Mouse (Mus musculus) thymus, postnatal 0 days (tissue): Measurements from ENCODE around the gene Acot12. TPM values are rescaled to one million over a fixed set of nuclear protein-coding genes. Genes with fewer than 3 reads are reported as not detected.
"Not testable (repeated sequence)": the region's sequence is repeated elsewhere in the genome, so short reads cannot be mapped to it uniquely, and the experiment has no call there.

Experiments used
- DNase-seq: peaks from one replicate; pipeline ENCODE4 v3.0.0-alpha.2; 2015; ENCODE audit warnings: low spot score
- polyA plus RNA-seq: library from polyadenylated mRNA; unstranded; fragments of >200 nt; fragmentation: Nextera tagmentation; extraction: Ambion mirVana; gene quantifications from 2 replicates; pipeline ENCODE4 v1.2.1, GENCODE M21; 2015

Gene Acot12
- polyA plus RNA-seq, 1 experiment from 2014 or later = 0.08 TPM

DNA sequence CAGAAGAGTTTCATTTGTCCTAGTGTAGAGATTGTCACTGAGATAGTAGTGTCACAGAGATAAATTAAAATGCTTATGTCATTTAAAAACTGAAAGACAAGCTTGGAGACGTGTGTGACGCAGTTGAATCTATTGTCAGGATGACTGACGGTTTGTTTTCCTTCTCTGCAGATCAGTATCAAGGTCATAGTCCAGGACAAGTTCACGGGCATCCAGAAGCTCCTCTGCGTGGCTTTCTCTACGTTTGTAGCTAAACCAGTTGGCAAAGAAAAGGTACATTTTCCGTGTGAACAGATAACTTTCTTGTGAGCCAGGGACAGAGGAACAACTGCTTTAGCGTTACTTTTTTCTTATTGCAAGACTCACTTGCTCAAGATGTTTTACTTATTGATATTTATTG is 18.5 kb downstream of the Acot12 start:
- DNase-seq = no peak

GRCm38 (mm10) chr13:91760302-91761050 is 19.2 kb downstream of the Acot12 start:
- no peak for DNase-seq

DNA sequence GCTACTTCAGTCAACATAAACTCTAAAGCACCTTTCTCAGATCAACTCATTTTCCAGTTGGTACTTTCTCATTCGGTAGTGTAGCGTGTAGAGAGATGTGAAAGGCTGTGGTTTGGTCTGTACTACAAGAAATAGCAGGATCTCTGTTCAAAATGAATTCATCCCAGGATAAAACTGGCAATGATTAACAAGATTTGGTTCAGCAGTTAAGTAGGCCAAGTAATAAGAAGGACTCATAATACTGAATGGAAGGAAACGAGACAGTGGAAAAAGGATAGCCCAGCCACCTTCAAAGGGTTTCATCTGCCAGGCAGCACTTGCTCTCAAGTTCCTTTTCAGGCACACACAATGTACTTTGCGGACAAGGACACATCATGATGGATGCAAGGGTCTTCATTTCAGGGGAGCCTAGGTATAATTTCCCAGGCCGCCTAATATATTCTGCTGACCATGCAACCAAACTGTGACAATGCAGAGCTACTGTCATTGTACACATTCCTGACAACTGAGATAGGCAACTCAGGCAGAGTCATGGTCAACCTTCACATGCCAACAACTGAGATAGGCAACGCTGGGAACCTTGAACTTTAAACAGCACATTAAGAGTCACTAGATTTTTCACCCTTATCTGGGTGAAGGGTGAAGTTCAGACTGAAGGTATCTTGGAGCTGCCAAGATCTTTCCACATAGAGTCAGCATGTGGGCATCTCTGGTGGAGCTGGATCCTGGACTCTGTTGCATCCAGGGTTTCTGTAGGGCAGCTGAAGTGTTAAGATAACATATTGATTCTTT is 20.5 kb downstream of the Acot12 start:
- DNase-seq = no peak

DNA sequence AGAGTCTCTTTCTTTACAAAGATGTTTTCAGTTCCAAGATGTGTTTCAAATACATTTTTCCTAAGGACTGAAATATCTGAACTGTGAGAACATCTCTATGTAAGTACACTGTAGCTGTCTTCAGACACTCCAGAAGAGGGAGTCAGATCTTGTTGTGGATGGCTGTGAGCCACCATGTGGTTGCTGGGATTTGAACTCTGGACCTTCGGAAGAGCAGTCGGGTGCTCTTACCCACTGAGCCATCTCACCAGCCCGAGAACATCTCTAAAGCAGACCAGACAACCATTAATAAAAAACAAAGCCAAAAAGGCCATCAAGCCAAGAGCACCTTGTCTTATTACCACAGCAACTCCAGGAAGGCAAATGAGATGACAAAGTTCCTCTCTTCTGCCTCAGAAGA is 22.3 kb downstream of the Acot12 start:
- not testable (repeated sequence) for DNase-seq

- no peak for DNase-seq
Measured at GRCm38 (mm10) chr13:91765627-91766026, 24.3 kb downstream of the Acot12 start.

- DNase-seq = no peak
Measured at GRCm38 (mm10) chr13:91768683-91769651, 27.7 kb downstream of the Acot12 start.

DNA sequence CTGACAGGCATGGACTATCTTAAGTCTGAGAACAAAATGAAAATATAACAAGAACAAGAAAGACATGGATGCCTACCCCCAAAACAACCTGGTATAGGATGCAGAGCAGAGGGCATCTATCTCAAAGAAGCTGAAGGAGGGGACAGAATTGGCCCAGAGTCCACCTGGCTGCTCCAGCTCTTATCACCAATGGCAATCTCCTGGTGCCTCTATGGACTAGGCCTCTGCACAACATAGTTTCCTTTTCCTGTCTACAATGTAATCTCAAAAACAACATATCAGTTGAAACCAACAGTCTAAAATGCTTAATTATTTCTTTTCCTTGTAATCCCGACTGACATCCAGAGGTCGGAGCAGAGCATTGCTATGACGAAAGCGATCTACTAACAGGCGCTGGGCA is 36.8 kb downstream of the Acot12 start:
- DNase-seq = no peak

DNA sequence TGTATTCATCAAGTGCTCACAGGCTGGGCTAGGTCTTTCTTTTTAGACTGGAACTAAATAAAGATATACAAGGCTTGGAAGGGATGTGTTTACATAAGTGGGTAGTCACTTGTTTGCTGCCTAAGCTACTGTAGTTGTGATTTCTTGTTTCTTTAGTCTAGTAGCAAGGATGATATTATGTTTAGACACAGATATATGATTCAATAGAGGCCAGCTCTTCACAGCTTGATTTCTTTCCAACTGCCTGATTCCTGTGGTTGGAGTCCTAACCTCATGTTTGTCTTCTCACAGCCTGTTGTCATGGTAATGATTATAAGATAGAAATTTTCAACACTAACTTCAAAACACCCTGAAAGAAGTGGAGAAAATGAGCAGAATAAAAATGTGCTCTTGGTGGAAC is 38.6 kb downstream of the Acot12 start:
- no peak for DNase-seq

- no peak for DNase-seq
Measured at GRCm38 (mm10) chr13:91792035-91792434, 50.7 kb downstream of the Acot12 start.

GRCm38 (mm10) chr13:91794926-91795436 is 53.7 kb downstream of the Acot12 start:
- no peak for DNase-seq

DNA sequence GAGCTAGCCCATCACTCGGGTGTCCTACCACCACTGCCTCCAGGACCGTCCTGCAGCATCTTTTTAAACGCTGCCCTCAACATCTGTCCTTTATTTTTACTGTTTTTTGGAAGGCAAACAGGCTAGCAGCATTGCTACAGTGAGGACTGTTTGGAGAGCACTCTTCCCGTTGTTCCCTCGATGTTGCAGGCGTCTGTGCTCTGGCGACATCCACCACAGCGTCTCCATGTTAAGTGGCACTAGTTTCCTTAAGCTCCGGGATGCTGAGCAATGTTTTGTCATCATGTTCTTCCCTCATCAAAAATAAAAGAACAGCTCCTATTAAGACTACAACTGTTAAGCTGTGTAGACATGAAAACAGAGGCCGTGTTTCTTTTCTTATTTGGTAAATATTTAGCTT is 54.3 kb downstream of the Acot12 start:
- no peak for DNase-seq

DNA sequence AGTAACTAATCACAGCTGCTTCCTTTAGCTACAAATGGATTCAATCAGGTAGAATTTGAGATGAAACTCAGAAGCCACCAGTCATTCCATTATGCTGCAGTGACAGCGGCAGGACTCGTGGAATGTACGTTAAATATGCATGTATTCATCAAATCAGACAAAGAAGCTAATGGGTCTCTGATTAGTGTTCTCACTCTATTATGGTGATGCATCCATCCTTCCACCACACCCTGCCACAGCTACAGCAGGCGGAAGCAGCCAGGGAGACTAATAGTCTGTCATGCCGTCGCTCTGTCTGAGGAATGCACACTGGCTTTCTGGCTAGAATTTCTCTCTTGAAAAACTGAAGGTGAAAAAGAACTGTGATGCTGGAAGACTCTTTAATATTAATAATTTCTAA is 54.7 kb downstream of the Acot12 start:
- DNase-seq = no peak

- DNase-seq = no peak
Measured at GRCm38 (mm10) chr13:91796916-91797315, 55.6 kb downstream of the Acot12 start.

- no peak for DNase-seq
Measured at GRCm38 (mm10) chr13:91797442-91797841, 56.1 kb downstream of the Acot12 start.

- no peak for DNase-seq
Measured at GRCm38 (mm10) chr13:91801726-91802125, 60.4 kb downstream of the Acot12 start.

- DNase-seq = peak; percentile 94
Measured at GRCm38 (mm10) chr13:91807155-91807839, 66.0 kb downstream of the Acot12 start, which contains the start of gene Zcchc9. Gene Zcchc9 (minus strand): TSS chr13:91807705.

DNA sequence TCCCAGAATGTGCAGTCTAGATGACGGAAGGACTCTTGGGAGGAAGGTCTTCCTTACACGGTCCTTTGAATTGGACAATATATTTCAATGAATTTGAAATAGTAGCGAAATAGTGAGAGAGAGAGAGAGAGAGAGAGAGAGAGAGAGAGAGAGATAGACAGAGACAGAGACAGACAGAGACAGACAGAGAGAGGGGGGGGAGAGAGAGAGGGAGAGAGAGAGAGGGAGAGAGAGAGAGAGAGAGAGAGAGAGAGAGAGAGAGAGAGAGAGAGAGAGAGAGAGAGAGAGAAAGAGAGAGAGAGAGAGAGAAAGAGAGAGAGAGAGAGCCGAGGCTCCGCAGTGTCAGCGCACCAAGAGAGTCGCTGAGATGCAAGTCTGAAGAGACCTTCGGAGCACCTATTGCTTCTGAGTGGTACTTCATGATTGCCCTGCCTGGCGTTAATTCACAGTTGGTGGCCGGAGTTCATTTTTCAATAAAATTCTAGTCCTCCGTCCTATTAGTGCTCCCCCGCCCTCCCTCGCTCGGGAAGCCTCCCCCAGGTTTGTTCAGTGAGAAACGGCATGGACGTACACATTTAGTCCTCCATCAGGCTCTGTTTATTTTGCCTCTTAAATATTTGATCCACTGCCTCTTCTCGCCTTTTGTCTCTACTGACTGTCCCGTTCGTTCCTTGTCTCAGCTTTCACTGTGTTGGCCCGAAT is 66.7 kb downstream of the Acot12 start:
- peak; percentile 12 for DNase-seq

GRCm38 (mm10) chr13:91809476-91809875 is 68.2 kb downstream of the Acot12 start:
- peak; percentile 51 for DNase-seq

DNA sequence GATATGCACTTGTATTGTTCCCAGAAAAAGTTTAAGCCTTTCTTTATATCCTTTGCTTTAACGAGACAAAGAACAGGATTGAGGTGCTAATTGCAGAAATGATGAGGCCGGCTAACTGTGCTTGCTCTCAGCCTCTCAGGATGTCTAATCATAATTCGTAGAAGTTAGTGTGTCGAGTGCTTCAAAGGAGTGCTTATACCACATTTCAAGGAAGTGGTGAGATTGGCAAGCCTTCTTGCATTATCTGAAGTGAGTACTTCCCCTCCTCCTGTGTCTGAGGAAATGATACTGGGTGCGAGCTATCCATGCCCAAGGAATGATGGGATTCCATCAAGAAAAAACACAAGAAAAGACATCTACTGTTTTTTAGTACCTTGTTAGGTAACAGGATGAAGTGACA is 73.4 kb downstream of the Acot12 start:
- DNase-seq = no peak

DNA sequence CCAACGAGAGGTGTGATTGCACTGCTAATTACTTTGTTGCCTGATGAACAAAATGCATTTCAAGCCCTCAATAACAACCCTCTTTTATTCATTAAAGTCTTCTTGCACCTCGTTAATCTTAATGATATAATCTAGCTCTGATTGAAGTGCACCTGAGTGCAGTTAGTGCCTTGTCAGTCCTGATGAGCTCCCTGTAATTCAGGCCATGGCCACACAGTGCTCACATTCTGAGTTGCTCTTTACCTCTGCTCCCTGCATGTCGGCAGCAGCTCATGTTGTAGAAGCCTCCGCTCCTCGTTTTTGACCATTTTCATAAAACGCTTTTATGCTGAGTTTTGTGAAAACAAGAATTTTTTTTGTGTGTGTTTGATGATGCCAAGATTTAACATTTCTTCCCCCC is 82.4 kb downstream of the Acot12 start:
- no peak for DNase-seq
